Comparison of ENCODE assay signal across 8 mouse cellular contexts in the genomic region with DNA sequence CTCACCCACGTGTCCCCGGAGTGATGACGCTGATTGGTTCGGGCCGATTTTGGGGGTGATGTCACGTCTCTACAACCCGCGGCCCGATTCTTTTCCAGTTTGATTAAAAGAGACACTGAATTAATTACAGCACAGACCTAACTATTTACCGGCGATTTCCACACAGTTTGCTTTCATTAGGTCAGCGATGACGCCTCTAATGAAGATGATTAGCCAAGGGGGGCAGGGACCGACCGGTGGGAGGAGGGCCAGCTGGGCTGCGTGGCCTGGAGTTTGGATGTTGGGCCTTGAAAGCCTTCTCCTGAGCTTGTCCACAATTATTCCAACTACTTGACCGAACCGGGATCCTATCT. TPM values are rescaled to one million over a fixed set of nuclear protein-coding genes. Genes with fewer than 3 reads are reported as not detected.
DNase-seq lines count a peak whose midpoint lies in the region; ATAC-seq lines count a peak whose summit lies in the region.

A gene (minus strand): TSS at position 156 of the 353 bp plus-strand sequence.

- H3K27ac ChIP-seq in kidney, embryonic 14.5 days (ENCODE audit: low read depth, low read length), result no peak within 1 kb of the TSS
- no peak within 1 kb of the TSS; the same call in 1 of the 2 replicates for H3K27ac ChIP-seq in hindbrain, embryonic 12.5 days

- no peaks in the 10 kb centered on the region for H3K36me3 ChIP-seq in kidney, embryonic 14.5 days (ENCODE audit: control insufficient read depth, insufficient read depth, low read length)
- no peaks in the 10 kb centered on the region for H3K36me3 ChIP-seq in hindbrain, embryonic 12.5 days

- no peak within 1 kb of the TSS for H3K9ac ChIP-seq in kidney, embryonic 14.5 days (ENCODE audit: low read depth, low read length)
- peak within 1 kb of the TSS; percentile 13; the same call in 1 of the 2 replicates for H3K9ac ChIP-seq in hindbrain, embryonic 12.5 days

- H3K9me3 ChIP-seq in kidney, embryonic 14.5 days (ENCODE audit: control insufficient read depth, low read length), result no peaks in the 10 kb centered on the region
- no peaks in the 10 kb centered on the region for H3K9me3 ChIP-seq in hindbrain, embryonic 12.5 days (replicated peaks)

- H3K4me2 ChIP-seq in kidney, embryonic 14.5 days (replicated peaks; ENCODE audit: low read depth, low read length), result no peak within 1 kb of the TSS
- H3K4me2 ChIP-seq in hindbrain, embryonic 12.5 days (replicated peaks), result peak within 1 kb of the TSS; percentile 44

- DNase-seq in kidney, postnatal 36 days, result no peak
- DNase-seq in cerebellum, adult 11 months, result peak; percentile 57
- DNase-seq in neural tube, embryonic 10.5 days (ENCODE audit: extremely low spot score, low spot score), result peak; percentile 50
- DNase-seq in adrenal gland, adult 18-20 months (ENCODE audit: low spot score in 2 of 2), result no peak
- DNase-seq in right cerebral cortex, adult 18-20 months, result no peak
- DNase-seq in adrenal gland, postnatal 25 days, result no peak

- 0 out of 2 replicates have a peak within 1 kb of the TSS, but pooled peaks have one; percentile 9 for H3K4me3 ChIP-seq in kidney, embryonic 14.5 days (ENCODE audit: low read length)
- peak within 1 kb of the TSS; percentile 20 for H3K4me3 ChIP-seq in hindbrain, embryonic 12.5 days

- no peaks in the 10 kb centered on the region for H3K4me1 ChIP-seq in kidney, embryonic 14.5 days (ENCODE audit: control insufficient read depth, insufficient read depth, low read length)
- H3K4me1 ChIP-seq in hindbrain, embryonic 12.5 days, result peaks cover 27% of the 10 kb centered on the region

- under 1% methylated on average over 18 of the region's 18 CpGs for WGBS in kidney, embryonic 14.5 days
- WGBS in hindbrain, embryonic 12.5 days, result 1% methylated on average over 18 of the region's 18 CpGs

- H3K27me3 ChIP-seq in kidney, embryonic 14.5 days (ENCODE audit: control insufficient read depth, insufficient read depth, low read length), result peaks cover 95% of the 10 kb centered on the region
- H3K27me3 ChIP-seq in hindbrain, embryonic 12.5 days, result peaks cover 98% of the 10 kb centered on the region

- ATAC-seq in kidney, embryonic 14.5 days (ENCODE audit: low FRiP score, low TSS enrichment), result no peak
- no peak for ATAC-seq in hindbrain, embryonic 12.5 days (ENCODE audit: low FRiP score)

RNA-seq across cellular contexts. Expression of the gene that starts here (rescaled TPM):
- not detected in 2 replicates for polyA plus RNA-seq in kidney, embryonic 14.5 days (2014; fragmentation: Nextera tagmentation; extraction: Ambion mirVana)
- polyA plus RNA-seq in hindbrain, embryonic 12.5 days (2016; fragmentation: Nextera tagmentation; extraction: Ambion mirVana), result 9.0 and 9.9 TPM in 2 replicates
- not detected for total RNA-seq in adrenal gland, adult 18-20 months (2021)
- total RNA-seq in adrenal gland, postnatal 25 days (2021), result not detected in 2 replicates

Comparison
In these comparisons a context has a peak if more than half of its experiments do, and no peak if none do; other contexts are left out.
1. DNase-seq: peak in cerebellum, adult 11 months (single experiment) and neural tube, embryonic 10.5 days (single experiment); none in kidney, postnatal 36 days (0 of 2), adrenal gland, adult 18-20 months (0 of 2), right cerebral cortex, adult 18-20 months (single experiment) and adrenal gland, postnatal 25 days (single experiment).